Mouse (Mus musculus): ENCODE results near the gene Wdr31. TPM values are rescaled to one million over a fixed set of nuclear protein-coding genes. Genes with fewer than 3 reads are reported as not detected.

Wdr31 gene
- total RNA-seq (2014; fragmentation: Nextera tagmentation) (2.6 and 6.4 TPM in 2 replicates), total RNA-seq (2017) (4.3 and 5.5 TPM in 2 replicates)

GRCm38 (mm10) chr4:62470598-62471051, at the start of gene Wdr31:
Gene Wdr31, minus strand, starts transcription at chr4:62470896.
- peak; percentile 97 for ATAC-seq (replicated peaks; ENCODE audit: low FRiP score, low TSS enrichment, poor library complexity, severe bottlenecking)

GRCm38 (mm10) chr4:62519849-62520233, 49.1 kb upstream of the Wdr31 start, which contains the start of gene Alad:
Gene Alad, minus strand, starts transcription at chr4:62519918.
- 0 out of 2 replicates have a peak, but pooled peaks have one; percentile 9 for ATAC-seq (replicated peaks; ENCODE audit: low FRiP score, low TSS enrichment, poor library complexity, severe bottlenecking)

GRCm38 (mm10) chr4:62519122-62519848, 48.6 kb upstream of the Wdr31 start:
- ATAC-seq (replicated peaks; ENCODE audit: low FRiP score, low TSS enrichment, poor library complexity, severe bottlenecking), result 0 out of 2 replicates have a peak, but pooled peaks have one; percentile 3

- ATAC-seq (replicated peaks; ENCODE audit: low FRiP score, low TSS enrichment, poor library complexity, severe bottlenecking), result no peak
These were observed 47.9 kb upstream of the Wdr31 start for GRCm38 (mm10) chr4:62518416-62519121.

- ATAC-seq (replicated peaks; ENCODE audit: low FRiP score, low TSS enrichment, poor library complexity, severe bottlenecking), result no peak
These were observed 47.1 kb upstream of the Wdr31 start for GRCm38 (mm10) chr4:62517538-62518415.

- ATAC-seq (replicated peaks; ENCODE audit: low FRiP score, low TSS enrichment, poor library complexity, severe bottlenecking), result peak; percentile 18
These were observed 46.4 kb upstream of the Wdr31 start for GRCm38 (mm10) chr4:62517046-62517445.

GRCm38 (mm10) chr4:62516579-62516978, 45.9 kb upstream of the Wdr31 start:
- ATAC-seq (replicated peaks; ENCODE audit: low FRiP score, low TSS enrichment, poor library complexity, severe bottlenecking), result peak; percentile 80

GRCm38 (mm10) chr4:62516079-62516478, 45.4 kb upstream of the Wdr31 start:
- no peak for ATAC-seq (replicated peaks; ENCODE audit: low FRiP score, low TSS enrichment, poor library complexity, severe bottlenecking)

- peak; percentile 34 for ATAC-seq (replicated peaks; ENCODE audit: low FRiP score, low TSS enrichment, poor library complexity, severe bottlenecking)
These were observed 44.8 kb upstream of the Wdr31 start for GRCm38 (mm10) chr4:62515490-62515889.

GRCm38 (mm10) chr4:62514995-62515394, 44.3 kb upstream of the Wdr31 start:
- ATAC-seq (replicated peaks; ENCODE audit: low FRiP score, low TSS enrichment, poor library complexity, severe bottlenecking), result no peak

GRCm38 (mm10) chr4:62513998-62514506, 43.4 kb upstream of the Wdr31 start:
- ATAC-seq (replicated peaks; ENCODE audit: low FRiP score, low TSS enrichment, poor library complexity, severe bottlenecking), result no peak

- no peak for ATAC-seq (replicated peaks; ENCODE audit: low FRiP score, low TSS enrichment, poor library complexity, severe bottlenecking)
These were observed 39.2 kb upstream of the Wdr31 start for GRCm38 (mm10) chr4:62509946-62510345.

- no peak for ATAC-seq (replicated peaks; ENCODE audit: low FRiP score, low TSS enrichment, poor library complexity, severe bottlenecking)
These were observed 38.1 kb upstream of the Wdr31 start for GRCm38 (mm10) chr4:62508839-62509238.

- ATAC-seq (replicated peaks; ENCODE audit: low FRiP score, low TSS enrichment, poor library complexity, severe bottlenecking), result peak; percentile 7; the same call in 1 of the 2 replicates
These were observed 36.1 kb upstream of the Wdr31 start for GRCm38 (mm10) chr4:62506798-62507197.

GRCm38 (mm10) chr4:62505991-62506390, 35.3 kb upstream of the Wdr31 start:
- ATAC-seq (replicated peaks; ENCODE audit: low FRiP score, low TSS enrichment, poor library complexity, severe bottlenecking), result no peak

- no peak for ATAC-seq (replicated peaks; ENCODE audit: low FRiP score, low TSS enrichment, poor library complexity, severe bottlenecking)
These were observed 32.8 kb upstream of the Wdr31 start, which contains the start of gene Hdhd3 for GRCm38 (mm10) chr4:62503374-62503970. Gene Hdhd3, minus strand, starts transcription at chr4:62503467.

GRCm38 (mm10) chr4:62502969-62503368, 32.3 kb upstream of the Wdr31 start:
- ATAC-seq (replicated peaks; ENCODE audit: low FRiP score, low TSS enrichment, poor library complexity, severe bottlenecking), result no peak

- peak; percentile 92 for ATAC-seq (replicated peaks; ENCODE audit: low FRiP score, low TSS enrichment, poor library complexity, severe bottlenecking)
These were observed 31.5 kb upstream of the Wdr31 start for GRCm38 (mm10) chr4:62501964-62502732.
